Mouse (Mus musculus): ENCODE measurements around the gene Col23a1. TPM values are rescaled to one million over a fixed set of nuclear protein-coding genes. Genes with fewer than 3 reads are reported as not detected.
A peak's percentile ranks its signal among the peaks of the same experiment; 100 is the strongest.

The Col23a1 gene
- polyA plus RNA-seq, 1 experiment from 2014 or later, result 12.3 TPM

GRCm38 (mm10) chr11:51485051-51485521, 195.4 kb downstream of the Col23a1 start:
- 49% methylated on average over 8 of the region's 8 CpGs for WGBS
- H3K4me3 ChIP-seq (ENCODE audit: low read length), result no peak overlapping the region
- H3K36me3 ChIP-seq (ENCODE audit: control insufficient read depth, insufficient read depth, low read length), result no peaks in the 10 kb centered on the region
- no peak overlapping the region for H3K4me2 ChIP-seq (replicated peaks; ENCODE audit: low read depth, low read length)
- H3K27ac ChIP-seq (ENCODE audit: low read depth, low read length), result no peak overlapping the region
- no peak for ATAC-seq (ENCODE audit: low FRiP score, low TSS enrichment)
- peaks cover 4% of the 10 kb centered on the region; the same call in 1 of the 2 replicates for H3K9me3 ChIP-seq (ENCODE audit: control insufficient read depth, low read length)
- H3K27me3 ChIP-seq (ENCODE audit: control insufficient read depth, insufficient read depth, low read length), result no peaks in the 10 kb centered on the region
- no peak overlapping the region for H3K9ac ChIP-seq (ENCODE audit: low read depth, low read length)
- H3K4me1 ChIP-seq (ENCODE audit: control insufficient read depth, insufficient read depth, low read length), result peaks cover 10% of the 10 kb centered on the region; the same call in 1 of the 2 replicates

- no peak overlapping the region for H3K4me3 ChIP-seq (ENCODE audit: low read length)
- 70% methylated on average over 10 of the region's 10 CpGs for WGBS
- H3K4me1 ChIP-seq (ENCODE audit: control insufficient read depth, insufficient read depth, low read length), result peaks cover 10% of the 10 kb centered on the region; the same call in 1 of the 2 replicates
- H3K27ac ChIP-seq (ENCODE audit: low read depth, low read length), result no peak overlapping the region
- peaks cover 4% of the 10 kb centered on the region; the same call in 1 of the 2 replicates for H3K9me3 ChIP-seq (ENCODE audit: control insufficient read depth, low read length)
- no peak for ATAC-seq (ENCODE audit: low FRiP score, low TSS enrichment)
- no peak overlapping the region for H3K9ac ChIP-seq (ENCODE audit: low read depth, low read length)
- no peaks in the 10 kb centered on the region for H3K27me3 ChIP-seq (ENCODE audit: control insufficient read depth, insufficient read depth, low read length)
- H3K4me2 ChIP-seq (replicated peaks; ENCODE audit: low read depth, low read length), result no peak overlapping the region
- H3K36me3 ChIP-seq (ENCODE audit: control insufficient read depth, insufficient read depth, low read length), result no peaks in the 10 kb centered on the region
These were observed 196.2 kb downstream of the Col23a1 start for GRCm38 (mm10) chr11:51485775-51486464.

- no peak overlapping the region for H3K4me2 ChIP-seq (replicated peaks; ENCODE audit: low read depth, low read length)
- no peak overlapping the region for H3K4me3 ChIP-seq (ENCODE audit: low read length)
- no peak for ATAC-seq (ENCODE audit: low FRiP score, low TSS enrichment)
- no peak overlapping the region for H3K27ac ChIP-seq (ENCODE audit: low read depth, low read length)
- no peak overlapping the region for H3K9ac ChIP-seq (ENCODE audit: low read depth, low read length)
- 0 out of 2 replicates have a peak, but pooled peaks cover 3% of the 10 kb centered on the region for H3K27me3 ChIP-seq (ENCODE audit: control insufficient read depth, insufficient read depth, low read length)
- peaks cover 7% of the 10 kb centered on the region; the same call in 1 of the 2 replicates for H3K4me1 ChIP-seq (ENCODE audit: control insufficient read depth, insufficient read depth, low read length)
- no peaks in the 10 kb centered on the region for H3K36me3 ChIP-seq (ENCODE audit: control insufficient read depth, insufficient read depth, low read length)
- WGBS, result 26% methylated on average over 9 of the region's 9 CpGs
- peaks cover 4% of the 10 kb centered on the region; the same call in 1 of the 2 replicates for H3K9me3 ChIP-seq (ENCODE audit: control insufficient read depth, low read length)
These were observed 199.1 kb downstream of the Col23a1 start for GRCm38 (mm10) chr11:51488813-51489212.

- WGBS, result 80% methylated on average over 4 of the region's 4 CpGs
- Histone ChIP-seq H3K4me3 (ENCODE audit: low read length) (no peak overlapping the region), H3K27ac (ENCODE audit: low read depth, low read length) (no peak overlapping the region), H3K27me3 (ENCODE audit: control insufficient read depth, insufficient read depth, low read length) (0 out of 2 replicates have a peak, but pooled peaks cover 3% of the 10 kb centered on the region), H3K9ac (ENCODE audit: low read depth, low read length) (no peak overlapping the region), H3K36me3 (ENCODE audit: control insufficient read depth, insufficient read depth, low read length) (no peaks in the 10 kb centered on the region), H3K9me3 (ENCODE audit: control insufficient read depth, low read length) (peaks cover 4% of the 10 kb centered on the region; the same call in 1 of the 2 replicates), H3K4me2 (replicated peaks; ENCODE audit: low read depth, low read length) (no peak overlapping the region), H3K4me1 (ENCODE audit: control insufficient read depth, insufficient read depth, low read length) (no peaks in the 10 kb centered on the region)
- no peak for ATAC-seq (ENCODE audit: low FRiP score, low TSS enrichment)
These were observed 203.7 kb downstream of the Col23a1 start for GRCm38 (mm10) chr11:51493421-51493820.

- H3K4me1 ChIP-seq (ENCODE audit: control insufficient read depth, insufficient read depth, low read length), result no peaks in the 10 kb centered on the region
- no peak overlapping the region for H3K4me3 ChIP-seq (ENCODE audit: low read length)
- H3K36me3 ChIP-seq (ENCODE audit: control insufficient read depth, insufficient read depth, low read length), result no peaks in the 10 kb centered on the region
- no peak overlapping the region for H3K27ac ChIP-seq (ENCODE audit: low read depth, low read length)
- no peak for ATAC-seq (ENCODE audit: low FRiP score, low TSS enrichment)
- 30% methylated on average over 5 of the region's 5 CpGs for WGBS
- H3K9ac ChIP-seq (ENCODE audit: low read depth, low read length), result no peak overlapping the region
- no peak overlapping the region for H3K4me2 ChIP-seq (replicated peaks; ENCODE audit: low read depth, low read length)
- peaks cover 4% of the 10 kb centered on the region; the same call in 1 of the 2 replicates for H3K9me3 ChIP-seq (ENCODE audit: control insufficient read depth, low read length)
- H3K27me3 ChIP-seq (ENCODE audit: control insufficient read depth, insufficient read depth, low read length), result 0 out of 2 replicates have a peak, but pooled peaks cover 3% of the 10 kb centered on the region
These were observed 204.5 kb downstream of the Col23a1 start for GRCm38 (mm10) chr11:51494178-51494577.

- H3K9ac ChIP-seq (ENCODE audit: low read depth, low read length), result no peak overlapping the region
- no peaks in the 10 kb centered on the region for H3K36me3 ChIP-seq (ENCODE audit: control insufficient read depth, insufficient read depth, low read length)
- H3K9me3 ChIP-seq (ENCODE audit: control insufficient read depth, low read length), result no peaks in the 10 kb centered on the region
- H3K27me3 ChIP-seq (ENCODE audit: control insufficient read depth, insufficient read depth, low read length), result no peaks in the 10 kb centered on the region
- ATAC-seq (ENCODE audit: low FRiP score, low TSS enrichment), result no peak
- no peak overlapping the region for H3K27ac ChIP-seq (ENCODE audit: low read depth, low read length)
- no peak overlapping the region for H3K4me2 ChIP-seq (replicated peaks; ENCODE audit: low read depth, low read length)
- no peak overlapping the region for H3K4me3 ChIP-seq (ENCODE audit: low read length)
- peaks cover 13% of the 10 kb centered on the region for H3K4me1 ChIP-seq (ENCODE audit: control insufficient read depth, insufficient read depth, low read length)
These were observed 210.1 kb downstream of the Col23a1 start for GRCm38 (mm10) chr11:51499776-51500175.

- Histone ChIP-seq H3K4me1 (ENCODE audit: control insufficient read depth, insufficient read depth, low read length) (peaks cover 13% of the 10 kb centered on the region), H3K27me3 (ENCODE audit: control insufficient read depth, insufficient read depth, low read length) (no peaks in the 10 kb centered on the region), H3K36me3 (ENCODE audit: control insufficient read depth, insufficient read depth, low read length) (no peaks in the 10 kb centered on the region), H3K9ac (ENCODE audit: low read depth, low read length) (no peak overlapping the region), H3K9me3 (ENCODE audit: control insufficient read depth, low read length) (no peaks in the 10 kb centered on the region), H3K27ac (ENCODE audit: low read depth, low read length) (no peak overlapping the region), H3K4me3 (ENCODE audit: low read length) (no peak overlapping the region), H3K4me2 (replicated peaks; ENCODE audit: low read depth, low read length) (0 out of 2 replicates have a peak overlapping the region, but pooled peaks have one; percentile 10)
- 21% methylated on average over 10 of the region's 10 CpGs for WGBS
- ATAC-seq (ENCODE audit: low FRiP score, low TSS enrichment), result peak; percentile 73
These were observed 212.7 kb downstream of the Col23a1 start for GRCm38 (mm10) chr11:51502431-51502851.

GRCm38 (mm10) chr11:51504946-51505345, 215.2 kb downstream of the Col23a1 start:
- Histone ChIP-seq H3K4me2 (replicated peaks; ENCODE audit: low read depth, low read length) (no peak overlapping the region), H3K27ac (ENCODE audit: low read depth, low read length) (no peak overlapping the region), H3K9me3 (ENCODE audit: control insufficient read depth, low read length) (no peaks in the 10 kb centered on the region), H3K4me3 (ENCODE audit: low read length) (no peak overlapping the region), H3K9ac (ENCODE audit: low read depth, low read length) (no peak overlapping the region), H3K27me3 (ENCODE audit: control insufficient read depth, insufficient read depth, low read length) (no peaks in the 10 kb centered on the region), H3K4me1 (ENCODE audit: control insufficient read depth, insufficient read depth, low read length) (peaks cover 17% of the 10 kb centered on the region), H3K36me3 (ENCODE audit: control insufficient read depth, insufficient read depth, low read length) (no peaks in the 10 kb centered on the region)
- WGBS, result 76% methylated on average over 3 of the region's 3 CpGs
- no peak for ATAC-seq (ENCODE audit: low FRiP score, low TSS enrichment)

- H3K27ac ChIP-seq (ENCODE audit: low read depth, low read length), result no peak overlapping the region
- no peaks in the 10 kb centered on the region for H3K36me3 ChIP-seq (ENCODE audit: control insufficient read depth, insufficient read depth, low read length)
- H3K4me3 ChIP-seq (ENCODE audit: low read length), result no peak overlapping the region
- no peak overlapping the region for H3K9ac ChIP-seq (ENCODE audit: low read depth, low read length)
- H3K9me3 ChIP-seq (ENCODE audit: control insufficient read depth, low read length), result no peaks in the 10 kb centered on the region
- ATAC-seq (ENCODE audit: low FRiP score, low TSS enrichment), result peak; percentile 37; the same call in 1 of the 2 replicates
- 26% methylated on average over 6 of the region's 6 CpGs for WGBS
- H3K4me1 ChIP-seq (ENCODE audit: control insufficient read depth, insufficient read depth, low read length), result peaks cover 11% of the 10 kb centered on the region
- no peaks in the 10 kb centered on the region for H3K27me3 ChIP-seq (ENCODE audit: control insufficient read depth, insufficient read depth, low read length)
- H3K4me2 ChIP-seq (replicated peaks; ENCODE audit: low read depth, low read length), result no peak overlapping the region
These were observed 218.3 kb downstream of the Col23a1 start for GRCm38 (mm10) chr11:51508053-51508452.

Data from kidney, embryonic 14.5 days (tissue).